Mouse (Mus musculus) lung, postnatal 0 days (tissue): ENCODE results near the gene Lcp1. TPM values are rescaled to one million over a fixed set of nuclear protein-coding genes. Genes with fewer than 3 reads are reported as not detected.

Experiments
- ATAC-seq: fragments of 200-750 bp; cut with Nextera tagmentation; 2 replicates; pipeline ENCODE4 v1.8.0; 2017; ENCODE audit warnings: moderate library complexity
- DNase-seq: peaks from one replicate; pipeline ENCODE4 v3.0.0-alpha.2; 2016; ENCODE audit warnings: low spot score
- H3K27ac ChIP-seq: fragments of 300-500 bp; sonication (generic); 2 replicates; pipeline ENCODE4 v1.5.1; 2014; ENCODE audit warnings: antibody characterized with exemption, mild to moderate bottlenecking, low read length, mixed read lengths
- H3K27me3 ChIP-seq: fragments of 300-500 bp; sonication (generic); replicated peaks from 2 replicates; pipeline ENCODE4 v1.6.1; 2014; ENCODE audit warnings: low read length, mixed read lengths; ENCODE audit not compliant: insufficient read depth
- H3K36me3 ChIP-seq: fragments of 300-500 bp; sonication (generic); 2 replicates; pipeline ENCODE4 v1.6.1; 2014; ENCODE audit warnings: low read length, mixed read lengths; ENCODE audit not compliant: insufficient read depth
- H3K4me1 ChIP-seq: fragments of 300-500 bp; sonication (generic); 2 replicates; pipeline ENCODE4 v1.6.1; 2014; ENCODE audit warnings: antibody characterized with exemption, low read depth, low read length, mixed read lengths; ENCODE audit not compliant: insufficient read depth
- H3K4me2 ChIP-seq: fragments of 300-500 bp; sonication (generic); replicated peaks from 2 replicates; pipeline ENCODE4 v1.6.1; 2014; ENCODE audit warnings: low read depth, mild to moderate bottlenecking, low read length, moderate library complexity, mixed read lengths
- H3K4me3 ChIP-seq: fragments of 300-500 bp; sonication (generic); 2 replicates; pipeline ENCODE4 v1.5.1; 2014; ENCODE audit warnings: low read depth, low read length
- H3K9ac ChIP-seq: fragments of 300-500 bp; sonication (generic); replicated peaks from 2 replicates; pipeline ENCODE4 v1.6.1; 2014; ENCODE audit warnings: low read depth, mild to moderate bottlenecking
- H3K9me3 ChIP-seq: fragments of 300-500 bp; sonication (generic); 2 replicates; pipeline ENCODE4 v1.6.1; 2016; ENCODE audit warnings: low read length, mixed read lengths
- CTCF ChIP-seq: IDR thresholded peaks from 2 replicates; pipeline ENCODE4 v1.5.1; 2016; ENCODE audit warnings: antibody characterized with exemption, mild to moderate bottlenecking
- EP300 ChIP-seq: IDR thresholded peaks from 2 replicates; pipeline ENCODE4 v1.6.1; 2016; ENCODE audit warnings: antibody characterized with exemption, mild to moderate bottlenecking, control low read depth
- WGBS: fragments of 180-500 bp; shearing (Covaris S2); extraction: QIAGEN DNeasy Blood & Tissue Kit; methylation state at CpG from one replicate; pipeline ENCODE4 v1.1.7; 2014; 5-methylcytosine and 5-hydroxymethylcytosine counted together
- polyA plus RNA-seq: library from polyadenylated mRNA; unstranded; fragments of >200 nt; fragmentation: Nextera tagmentation; extraction: Ambion mirVana; gene quantifications from 2 replicates; pipeline ENCODE4 v1.2.1, GENCODE M21; 2015

The Lcp1 gene
- polyA plus RNA-seq, 1 experiment from 2014 or later, result 73.7 TPM

- no peak for TF ChIP-seq CTCF
- no peak for TF ChIP-seq EP300
- Histone ChIP-seq H3K9me3 (no peaks in the 10 kb centered on the region), H3K4me1 (no peaks in the 10 kb centered on the region), H3K4me2 (no peak overlapping the region), H3K36me3 (0 out of 2 replicates have a peak, but pooled peaks cover 5% of the 10 kb centered on the region), H3K27me3 (no peaks in the 10 kb centered on the region), H3K4me3 (no peak overlapping the region), H3K9ac (no peak overlapping the region), H3K27ac (no peak overlapping the region)
- ATAC-seq (no peak), DNase-seq (no peak)
- 71% methylated on average over 6 of the region's 6 CpGs for WGBS
These were observed 96.7 kb downstream of the Lcp1 start for GRCm38 (mm10) chr14:75227453-75228084.

GRCm38 (mm10) chr14:75229834-75230233 is 98.9 kb downstream of the Lcp1 start:
- Histone ChIP-seq H3K4me3 (no peak overlapping the region), H3K27ac (no peak overlapping the region), H3K9ac (no peak overlapping the region), H3K9me3 (no peaks in the 10 kb centered on the region), H3K4me1 (no peaks in the 10 kb centered on the region), H3K36me3 (no peaks in the 10 kb centered on the region), H3K4me2 (no peak overlapping the region), H3K27me3 (no peaks in the 10 kb centered on the region)
- peak; percentile 35 for ATAC-seq
- DNase-seq, result peak; percentile 44
- 51% methylated on average over 2 of the region's 2 CpGs for WGBS
- TF ChIP-seq EP300 (no peak), CTCF (peak; percentile 71)

GRCm38 (mm10) chr14:75233070-75233469 is 102.2 kb downstream of the Lcp1 start:
- H3K4me1 ChIP-seq, result no peaks in the 10 kb centered on the region
- ATAC-seq (no peak), DNase-seq (no peak)
- no peak overlapping the region for H3K27ac ChIP-seq
- 89% methylated on average over 5 of the region's 5 CpGs for WGBS
- TF ChIP-seq EP300, result no peak
- TF ChIP-seq CTCF, result no peak
- no peaks in the 10 kb centered on the region for H3K27me3 ChIP-seq
- no peak overlapping the region for H3K4me2 ChIP-seq
- no peak overlapping the region for H3K9ac ChIP-seq
- no peak overlapping the region for H3K4me3 ChIP-seq
- no peaks in the 10 kb centered on the region for H3K9me3 ChIP-seq
- H3K36me3 ChIP-seq, result no peaks in the 10 kb centered on the region

GRCm38 (mm10) chr14:75235552-75235951 is 104.7 kb downstream of the Lcp1 start:
- Histone ChIP-seq H3K27ac (no peak overlapping the region), H3K27me3 (no peaks in the 10 kb centered on the region), H3K36me3 (no peaks in the 10 kb centered on the region), H3K9me3 (no peaks in the 10 kb centered on the region), H3K4me2 (no peak overlapping the region), H3K4me3 (no peak overlapping the region), H3K9ac (no peak overlapping the region), H3K4me1 (no peaks in the 10 kb centered on the region)
- 67% methylated on average over 8 of the region's 8 CpGs for WGBS
- TF ChIP-seq EP300 (no peak), CTCF (no peak)
- no peak for DNase-seq
- ATAC-seq, result no peak

- TF ChIP-seq CTCF (no peak), EP300 (no peak)
- Histone ChIP-seq H3K27me3 (no peaks in the 10 kb centered on the region), H3K4me1 (no peaks in the 10 kb centered on the region), H3K27ac (no peak overlapping the region), H3K9ac (no peak overlapping the region), H3K4me2 (no peak overlapping the region), H3K36me3 (no peaks in the 10 kb centered on the region), H3K9me3 (no peaks in the 10 kb centered on the region), H3K4me3 (no peak overlapping the region)
- ATAC-seq (no peak), DNase-seq (no peak)
- 59% methylated on average over 9 of the region's 9 CpGs for WGBS
These were observed 105.2 kb downstream of the Lcp1 start for GRCm38 (mm10) chr14:75235955-75236635.

GRCm38 (mm10) chr14:75236636-75237003 is 105.7 kb downstream of the Lcp1 start:
- WGBS, result 88% methylated on average over 4 of the region's 4 CpGs
- DNase-seq (no peak), ATAC-seq (no peak)
- Histone ChIP-seq H3K36me3 (no peaks in the 10 kb centered on the region), H3K9ac (no peak overlapping the region), H3K27me3 (no peaks in the 10 kb centered on the region), H3K4me2 (no peak overlapping the region), H3K9me3 (no peaks in the 10 kb centered on the region), H3K4me3 (no peak overlapping the region), H3K27ac (no peak overlapping the region), H3K4me1 (no peaks in the 10 kb centered on the region)
- TF ChIP-seq EP300 (no peak), CTCF (no peak)
